Comparison of ENCODE assay signal across 17 mouse cellular contexts in the genomic region with DNA sequence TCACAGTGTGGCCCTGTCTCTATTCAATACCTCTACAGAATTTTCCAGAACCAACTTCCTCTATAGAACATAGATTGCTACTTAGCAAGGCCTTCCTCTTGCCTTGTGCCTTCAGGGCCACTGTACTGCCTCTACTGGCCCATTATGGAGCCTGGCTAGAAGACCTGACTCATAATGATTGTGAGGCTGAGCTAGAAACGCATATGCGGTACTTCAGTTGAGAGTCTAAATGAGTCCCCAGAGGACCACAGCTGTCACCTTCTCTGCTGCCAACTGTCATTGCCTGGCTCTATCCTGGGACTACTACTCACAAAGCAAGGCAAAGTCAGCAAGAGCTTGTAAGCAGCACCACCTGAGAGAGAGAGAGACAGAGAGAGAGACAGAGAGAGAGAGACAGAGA. TPM values are rescaled to one million over a fixed set of nuclear protein-coding genes. Genes with fewer than 3 reads are reported as not detected.
DNase-seq lines count a peak whose midpoint lies in the region; ATAC-seq and TF ChIP-seq lines count a peak whose summit lies in the region.
"Had no signal": no experiment of that assay in that cellular context is flagged by ENCODE, and none has a peak within 500 bp of the region (broad histone marks: within the 10 kb centered on the region; RNA-seq: fewer than 3 reads in every experiment).

No protein-coding gene starts in this region.

- no peaks in the 10 kb centered on the region for H3K36me3 ChIP-seq in forebrain, embryonic 13.5 days (ENCODE audit: poor library complexity, severe bottlenecking)
- H3K36me3 ChIP-seq in forebrain, embryonic 10.5 days (replicated peaks) = no peaks in the 10 kb centered on the region
- no peaks in the 10 kb centered on the region for H3K36me3 ChIP-seq in limb, embryonic 14.5 days (ENCODE audit: control insufficient read depth, insufficient read depth, low read length)
- H3K36me3 ChIP-seq in limb, embryonic 10.5 days = no peaks in the 10 kb centered on the region
- H3K36me3 ChIP-seq in forebrain, postnatal 0 days (ENCODE audit: insufficient read depth) = no peaks in the 10 kb centered on the region
- H3K36me3 ChIP-seq: embryonic facial prominence, embryonic 13.5 days; intestine, embryonic 15.5 days; kidney, embryonic 15.5 days; liver, embryonic 15.5 days had no signal

- no peak overlapping the region for H3K4me3 ChIP-seq in forebrain, embryonic 13.5 days
- H3K4me3 ChIP-seq in forebrain, embryonic 10.5 days = no peak overlapping the region
- H3K4me3 ChIP-seq in limb, embryonic 14.5 days (replicated peaks; ENCODE audit: low read length) = no peak overlapping the region
- no peak overlapping the region for H3K4me3 ChIP-seq in limb, embryonic 10.5 days
- no peak overlapping the region for H3K4me3 ChIP-seq in forebrain, postnatal 0 days (ENCODE audit: low read depth, low read length)
- H3K4me3 ChIP-seq: embryonic facial prominence, embryonic 13.5 days; intestine, embryonic 15.5 days; kidney, embryonic 15.5 days; liver, embryonic 15.5 days had no signal

- no peak for TF ChIP-seq CTCF in forebrain, postnatal 0 days (IDR thresholded peaks at IDR 0.05; ENCODE audit: low read depth)

- H3K27me3 ChIP-seq in forebrain, embryonic 13.5 days = no peaks in the 10 kb centered on the region
- no peaks in the 10 kb centered on the region for H3K27me3 ChIP-seq in forebrain, embryonic 10.5 days (ENCODE audit: poor library complexity, severe bottlenecking)
- H3K27me3 ChIP-seq in limb, embryonic 14.5 days (ENCODE audit: control insufficient read depth, insufficient read depth, low read length) = no peaks in the 10 kb centered on the region
- H3K27me3 ChIP-seq in limb, embryonic 10.5 days (ENCODE audit: low read depth, poor library complexity, severe bottlenecking) = no peaks in the 10 kb centered on the region
- no peaks in the 10 kb centered on the region for H3K27me3 ChIP-seq in forebrain, postnatal 0 days (ENCODE audit: insufficient read depth, low read length)
- H3K27me3 ChIP-seq: embryonic facial prominence, embryonic 13.5 days; intestine, embryonic 15.5 days; kidney, embryonic 15.5 days; liver, embryonic 15.5 days had no signal

- H3K4me2 ChIP-seq in forebrain, embryonic 13.5 days = no peak overlapping the region
- H3K4me2 ChIP-seq in limb, embryonic 14.5 days (replicated peaks; ENCODE audit: low read depth, low read length, severe bottlenecking) = no peak overlapping the region
- no peak overlapping the region for H3K4me2 ChIP-seq in forebrain, postnatal 0 days (ENCODE audit: low read depth)
- H3K4me2 ChIP-seq: embryonic facial prominence, embryonic 13.5 days; intestine, embryonic 15.5 days; kidney, embryonic 15.5 days; liver, embryonic 15.5 days had no signal

- 70% methylated on average over 2 of the region's 2 CpGs for WGBS in forebrain, embryonic 13.5 days
- 91% methylated on average over 2 of the region's 2 CpGs for WGBS in forebrain, embryonic 10.5 days
- 66% methylated on average over 2 of the region's 2 CpGs for WGBS in limb, embryonic 14.5 days
- 96% methylated on average over 2 of the region's 2 CpGs for WGBS in limb, embryonic 10.5 days
- 41% methylated on average over 2 of the region's 2 CpGs for WGBS in forebrain, postnatal 0 days

- H3K4me1 ChIP-seq in forebrain, embryonic 13.5 days = peaks cover 21% of the 10 kb centered on the region
- H3K4me1 ChIP-seq in forebrain, embryonic 10.5 days = peaks cover 3% of the 10 kb centered on the region; the same call in 1 of the 2 replicates
- 0 out of 2 replicates have a peak, but pooled peaks cover 3% of the 10 kb centered on the region for H3K4me1 ChIP-seq in limb, embryonic 14.5 days (ENCODE audit: control insufficient read depth, insufficient read depth, low read length)
- peaks cover 12% of the 10 kb centered on the region for H3K4me1 ChIP-seq in limb, embryonic 10.5 days
- peaks cover 6% of the 10 kb centered on the region; the same call in 1 of the 2 replicates for H3K4me1 ChIP-seq in forebrain, postnatal 0 days (ENCODE audit: insufficient read depth)
- H3K4me1 ChIP-seq: kidney, embryonic 15.5 days; liver, embryonic 15.5 days had no signal

- 0 out of 2 replicates have a peak, but pooled peaks have one; percentile 19 for ATAC-seq in forebrain, embryonic 13.5 days
- ATAC-seq in limb, embryonic 14.5 days (ENCODE audit: low FRiP score, low read depth) = no peak
- ATAC-seq in forebrain, postnatal 0 days = peak; percentile 34; the same call in 1 of the 2 replicates
- ATAC-seq: intestine, embryonic 15.5 days had no signal

- no peaks in the 10 kb centered on the region for H3K9me3 ChIP-seq in forebrain, embryonic 13.5 days (replicated peaks)
- no peaks in the 10 kb centered on the region for H3K9me3 ChIP-seq in forebrain, embryonic 10.5 days
- no peaks in the 10 kb centered on the region for H3K9me3 ChIP-seq in limb, embryonic 14.5 days (ENCODE audit: control insufficient read depth, low read length)
- H3K9me3 ChIP-seq in limb, embryonic 10.5 days (replicated peaks) = no peaks in the 10 kb centered on the region
- H3K9me3 ChIP-seq in forebrain, postnatal 0 days (ENCODE audit: low read length) = no peaks in the 10 kb centered on the region
- H3K9me3 ChIP-seq: embryonic facial prominence, embryonic 13.5 days; intestine, embryonic 15.5 days; kidney, embryonic 15.5 days; liver, embryonic 15.5 days had no signal

- no peak for DNase-seq in forebrain, embryonic 10.5 days (ENCODE audit: extremely low spot score, low spot score)
- DNase-seq in limb, embryonic 14.5 days (ENCODE audit: low spot score) = peak; percentile 4
- no peak for DNase-seq in limb, embryonic 10.5 days (ENCODE audit: low spot score)
- peak; percentile 52 for DNase-seq in A20 (ENCODE audit: low read depth, low spot score)
- peak; percentile 29 for DNase-seq in forebrain, postnatal 0 days
- no peak for DNase-seq in liver
- no peak for DNase-seq in natural killer cell, adult 2 months (ENCODE audit: low spot score in 2 of 2)
- DNase-seq: adrenal gland, postnatal 25 days; cerebellum, adult 8-10 months; gastrocnemius, postnatal 10 days; thymus, adult 2 months had no signal

- H3K9ac ChIP-seq in forebrain, embryonic 13.5 days = no peak overlapping the region
- no peak overlapping the region for H3K9ac ChIP-seq in limb, embryonic 14.5 days (ENCODE audit: low read depth, low read length, severe bottlenecking)
- no peak overlapping the region for H3K9ac ChIP-seq in forebrain, postnatal 0 days
- H3K9ac ChIP-seq: embryonic facial prominence, embryonic 13.5 days; intestine, embryonic 15.5 days; kidney, embryonic 15.5 days; liver, embryonic 15.5 days had no signal

- H3K27ac ChIP-seq in forebrain, embryonic 13.5 days = peak overlapping the region; percentile 44
- no peak overlapping the region for H3K27ac ChIP-seq in forebrain, embryonic 10.5 days
- H3K27ac ChIP-seq in limb, embryonic 14.5 days (replicated peaks; ENCODE audit: low read depth, low read length) = no peak overlapping the region
- no peak overlapping the region for H3K27ac ChIP-seq in limb, embryonic 10.5 days
- H3K27ac ChIP-seq in forebrain, postnatal 0 days (ENCODE audit: low read depth, low read length) = no peak overlapping the region
- H3K27ac ChIP-seq: embryonic facial prominence, embryonic 13.5 days; intestine, embryonic 15.5 days; kidney, embryonic 15.5 days; liver, embryonic 15.5 days; macrophage had no signal

- no peak for TF ChIP-seq POLR2A in limb, embryonic 14.5 days (IDR thresholded peaks at IDR 0.05; ENCODE audit: borderline replicate concordance, extremely low read depth, insufficient read depth, insufficient read length)

RNA-seq across cellular contexts. Expression of a gene that starts 46.7 kb away (rescaled TPM):
- polyA plus RNA-seq in forebrain, embryonic 13.5 days (2015; fragmentation: Nextera tagmentation; extraction: Ambion mirVana) = 31.1 and 38.6 TPM in 2 replicates
- 40.7 and 40.9 TPM in 2 replicates for polyA plus RNA-seq in forebrain, embryonic 10.5 days (2016; fragmentation: Nextera tagmentation; extraction: Ambion mirVana)
- polyA plus RNA-seq in limb, embryonic 14.5 days (2012; rRNA removed) = 34.9 and 37.8 TPM in 2 replicates
- 66.9 and 76.1 TPM in 2 replicates for polyA plus RNA-seq in limb, embryonic 14.5 days (2014; fragmentation: Nextera tagmentation; extraction: Ambion mirVana)
- 35.0 and 43.7 TPM in 2 replicates for polyA plus RNA-seq in limb, embryonic 10.5 days (2016; fragmentation: Nextera tagmentation; extraction: Ambion mirVana)
- 55.4 and 55.5 TPM in 2 replicates for total RNA-seq in forebrain, postnatal 0 days (2014; rRNA removed)
- 58.2 and 63.1 TPM in 2 replicates for polyA plus RNA-seq in forebrain, postnatal 0 days (2015; fragmentation: Nextera tagmentation; extraction: Ambion mirVana)

Comparison
In these comparisons a context has a peak if more than half of its experiments do, and no peak if none do; other contexts are left out.
1. DNase-seq: peak in limb, embryonic 14.5 days (single experiment), A20 (single experiment) and forebrain, postnatal 0 days (single experiment); none in forebrain, embryonic 10.5 days (single experiment), limb, embryonic 10.5 days (single experiment), liver (single experiment) and natural killer cell, adult 2 months (0 of 2).